Comparison of ENCODE assay signal across 8 mouse cellular contexts in genomic region chr13:35741620-35742421, GRCm38 (mm10).
DNase-seq lines count a peak whose midpoint lies in the region; ATAC-seq and TF ChIP-seq lines count a peak whose summit lies in the region.

No protein-coding gene starts in this region.

- peak overlapping the region; percentile 91 for H3K27ac ChIP-seq in embryonic facial prominence, embryonic 13.5 days
- H3K27ac ChIP-seq in heart, adult 2 months, result peak overlapping the region; percentile 82
- peak overlapping the region; percentile 54 for H3K27ac ChIP-seq in liver, adult 2 months (replicated peaks; ENCODE audit: insufficient read depth, low read depth, low read length)
- H3K27ac ChIP-seq in stomach, embryonic 14.5 days (ENCODE audit: low read length), result peak overlapping the region; percentile 94

- H3K9me3 ChIP-seq in embryonic facial prominence, embryonic 13.5 days, result peaks cover 7% of the 10 kb centered on the region
- peaks cover 9% of the 10 kb centered on the region; the same call in 1 of the 2 replicates for H3K9me3 ChIP-seq in stomach, embryonic 14.5 days (ENCODE audit: control insufficient read depth, low read depth, low read length)

- H3K9ac ChIP-seq in embryonic facial prominence, embryonic 13.5 days, result peak overlapping the region; percentile 93
- peak overlapping the region; percentile 92 for H3K9ac ChIP-seq in heart, adult 2 months (ENCODE audit: low read depth, low read length)
- peak overlapping the region; percentile 98 for H3K9ac ChIP-seq in liver, adult 2 months (ENCODE audit: low read depth, low read length)
- H3K9ac ChIP-seq in stomach, embryonic 14.5 days (replicated peaks; ENCODE audit: low read depth, low read length), result peak overlapping the region; percentile 90

- peaks cover 12% of the 10 kb centered on the region for H3K4me1 ChIP-seq in embryonic facial prominence, embryonic 13.5 days
- peaks cover 6% of the 10 kb centered on the region for H3K4me1 ChIP-seq in heart, adult 2 months (ENCODE audit: control insufficient read depth, insufficient read depth, low read length)
- H3K4me1 ChIP-seq in liver, adult 2 months (ENCODE audit: control insufficient read depth, insufficient read depth, low read length), result peaks cover 11% of the 10 kb centered on the region
- H3K4me1 ChIP-seq in stomach, embryonic 14.5 days (ENCODE audit: control insufficient read depth, insufficient read depth, low read length), result peaks cover 13% of the 10 kb centered on the region; the same call in 1 of the 2 replicates

- intact Hi-C loops in heart, adult 2 months (cut with DNase I), result loop anchor here (2.0 to 5.0 kb wide), 3 partner anchors 145 to 375 kb away; partner anchors contain the start of genes Fars2, Lyrm4 and Rpp40

- WGBS in embryonic facial prominence, embryonic 13.5 days, result under 1% methylated on average over 74 of the region's 93 CpGs
- WGBS in heart, adult 2 months, result 2% methylated on average over 85 of the region's 93 CpGs
- WGBS in liver, adult 2 months, result 1% methylated on average over 86 of the region's 93 CpGs
- WGBS in stomach, embryonic 14.5 days, result under 1% methylated on average over 73 of the region's 93 CpGs

- no peak for TF ChIP-seq EP300 in heart, adult 2 months (IDR thresholded peaks at IDR 0.05; ENCODE audit: insufficient read depth, low read depth, low read length)

- peak overlapping the region; percentile 67 for H3ac ChIP-seq in myocyte (ENCODE audit: control insufficient read depth, insufficient read length)

- no peak for TF ChIP-seq CTCF in heart, adult 2 months (IDR thresholded peaks at IDR 0.05)
- TF ChIP-seq CTCF in liver, adult 2 months (IDR thresholded peaks at IDR 0.05; ENCODE audit: low read depth, low read length), result no peak

- peaks cover 34% of the 10 kb centered on the region for H3K27me3 ChIP-seq in embryonic facial prominence, embryonic 13.5 days
- no peaks in the 10 kb centered on the region for H3K27me3 ChIP-seq in heart, adult 2 months (ENCODE audit: control insufficient read depth, insufficient read depth, low read length)
- no peaks in the 10 kb centered on the region for H3K27me3 ChIP-seq in liver, adult 2 months (ENCODE audit: control insufficient read depth, insufficient read depth, low read length)
- no peaks in the 10 kb centered on the region for H3K27me3 ChIP-seq in myocyte (ENCODE audit: control insufficient read depth, insufficient read depth, insufficient read length)
- H3K27me3 ChIP-seq in stomach, embryonic 14.5 days (ENCODE audit: control insufficient read depth, insufficient read depth, low read length), result no peaks in the 10 kb centered on the region

- peaks cover 5% of the 10 kb centered on the region for H3K79me2 ChIP-seq in heart, adult 2 months (replicated peaks; ENCODE audit: control insufficient read depth, insufficient read depth, low read length)
- H3K79me2 ChIP-seq in liver, adult 2 months (ENCODE audit: control insufficient read depth, insufficient read depth, low read length), result peaks cover 21% of the 10 kb centered on the region
- peaks cover 47% of the 10 kb centered on the region for H3K79me2 ChIP-seq in myocyte (ENCODE audit: control insufficient read depth, insufficient read depth)

- DNase-seq in retina, adult 2 months (ENCODE audit: low read depth, low spot score), result peak; percentile 32
- no peak for DNase-seq in retina, postnatal 1 day
- peak; percentile 70 to 72 for DNase-seq in heart, adult 2 months
- DNase-seq in kidney, adult 8-10 months, result peak; percentile 25 to 26
- peak; percentile 28 for DNase-seq in liver, adult 2 months (ENCODE audit: extremely low read depth, low read depth, low spot score)

- peaks cover 9% of the 10 kb centered on the region; the same call in 1 of the 2 replicates for H3K36me3 ChIP-seq in embryonic facial prominence, embryonic 13.5 days
- peaks cover 9% of the 10 kb centered on the region; the same call in 1 of the 2 replicates for H3K36me3 ChIP-seq in heart, adult 2 months (ENCODE audit: control insufficient read depth, insufficient read depth, low read length)
- H3K36me3 ChIP-seq in liver, adult 2 months (ENCODE audit: control insufficient read depth, insufficient read depth, low read length), result no peaks in the 10 kb centered on the region
- no peaks in the 10 kb centered on the region for H3K36me3 ChIP-seq in myocyte (ENCODE audit: control insufficient read depth, insufficient read depth)
- H3K36me3 ChIP-seq in stomach, embryonic 14.5 days (ENCODE audit: control insufficient read depth, insufficient read depth, low read length), result no peaks in the 10 kb centered on the region

- no peak for TF ChIP-seq POLR2A in heart, adult 2 months (IDR thresholded peaks at IDR 0.05; ENCODE audit: insufficient read depth, low read depth, low read length)
- no peak for TF ChIP-seq POLR2A in liver, adult 2 months (IDR thresholded peaks at IDR 0.05; ENCODE audit: extremely low read depth, insufficient read depth, low read length)
- peak; percentile 12 for TF ChIP-seq POLR2A in myocyte (IDR thresholded peaks at IDR 0.05; ENCODE audit: insufficient read length, low read depth)

- ATAC-seq in embryonic facial prominence, embryonic 13.5 days (ENCODE audit: insufficient number of reproducible peaks, insufficient read depth, low FRiP score, low TSS enrichment, low read depth), result peak; percentile 22; the same call in 1 of the 2 replicates
- ATAC-seq in stomach, embryonic 14.5 days (ENCODE audit: insufficient number of reproducible peaks, insufficient read depth, low FRiP score, low read depth), result peak; percentile 68

- H3K4me3 ChIP-seq in embryonic facial prominence, embryonic 13.5 days, result peak overlapping the region; percentile 92
- peak overlapping the region; percentile 67 for H3K4me3 ChIP-seq in heart, adult 2 months
- H3K4me3 ChIP-seq in liver, adult 2 months (ENCODE audit: insufficient read depth, low read depth, low read length), result peak overlapping the region; percentile 92
- H3K4me3 ChIP-seq in myocyte, result peak overlapping the region; percentile 57
- peak overlapping the region; percentile 97 for H3K4me3 ChIP-seq in stomach, embryonic 14.5 days (ENCODE audit: low read depth, low read length)

- H3K4me2 ChIP-seq in embryonic facial prominence, embryonic 13.5 days, result peak overlapping the region; percentile 66
- H3K4me2 ChIP-seq in myocyte (ENCODE audit: low read depth), result peak overlapping the region; percentile 91
- H3K4me2 ChIP-seq in stomach, embryonic 14.5 days (replicated peaks; ENCODE audit: low read depth, low read length), result peak overlapping the region; percentile 83

TF ChIP-seq in myocyte, 11 proteins besides CTCF, POLR2A, EP300 and RAD21:
- peak in 2 of 3 experiments; percentile 10 to 36 for TF ChIP-seq MYOD1 (IDR thresholded peaks at IDR 0.05; ENCODE audit: control insufficient read depth in 1 of 3, insufficient read length in 2 of 3, low read depth in 2 of 3)
- TF ChIP-seq MAX (IDR thresholded peaks at IDR 0.05; ENCODE audit: low read depth), result no peak
- peak in 1 of 3 experiments; percentile 41 for TF ChIP-seq MYOG (IDR thresholded peaks at IDR 0.05; ENCODE audit: control insufficient read depth in 1 of 3, insufficient read depth in 1 of 3, insufficient read length in 2 of 3, low read depth in 2 of 3)
